Mouse (Mus musculus) kidney, adult 2 months (tissue): ENCODE measurements at regions not wholly inside any gene's neighbourhood (a gene's known extent, or its start where the extent isn't known, plus 50 kb on each side); places are given as distances from the start of the nearest gene placed in this dataset.
A peak's percentile ranks its signal among the peaks of the same experiment; 100 is the strongest.

Source experiments
- DNase-seq: peaks from one replicate; pipeline ENCODE4 v3.0.0; 2021
- H3K27ac ChIP-seq: fragments of 200-500 bp; 2 replicates; pipeline ENCODE4 v1.5.1; 2012; ENCODE audit warnings: low read depth, low read length, control low read depth, inconsistent platforms; ENCODE audit not compliant: insufficient read depth
- H3K27me3 ChIP-seq: fragments of 200-500 bp; replicated peaks from 2 replicates; pipeline ENCODE4 v1.6.1; 2012; ENCODE audit warnings: mild to moderate bottlenecking, moderate library complexity, low read length, inconsistent platforms; ENCODE audit not compliant: control insufficient read depth, insufficient read depth
- H3K36me3 ChIP-seq: fragments of 200-500 bp; 2 replicates; pipeline ENCODE4 v1.6.1; 2012; ENCODE audit warnings: mild to moderate bottlenecking, moderate library complexity, low read length, inconsistent platforms; ENCODE audit not compliant: control insufficient read depth, insufficient read depth
- H3K4me1 ChIP-seq: fragments of 200-500 bp; 2 replicates; pipeline ENCODE4 v1.6.1; 2011; ENCODE audit warnings: low read length; ENCODE audit not compliant: control insufficient read depth, insufficient read depth
- H3K4me3 ChIP-seq: fragments of 200-500 bp; 2 replicates; pipeline ENCODE4 v1.5.1; 2011; ENCODE audit warnings: mild to moderate bottlenecking, low read depth, low read length, control low read depth; ENCODE audit not compliant: insufficient read depth
- CTCF ChIP-seq: fragments of 200-500 bp; conservative IDR thresholded peaks from 2 replicates; pipeline ENCODE4 v1.5.1; 2011; ENCODE audit warnings: low read depth, mild to moderate bottlenecking, control low read depth, low read length, moderate library complexity, mixed read lengths; ENCODE audit not compliant: insufficient read depth, insufficient read length
- POLR2A ChIP-seq: fragments of 200-500 bp; IDR thresholded peaks from one replicate; pipeline ENCODE4 v1.6.1; 2011; ENCODE audit warnings: low read depth, low read length, control low read depth
- WGBS: fragments of 180-500 bp; shearing (Covaris S2); methylation state at CpG from one replicate; pipeline ENCODE4 v1.1.7; 2018; 5-methylcytosine and 5-hydroxymethylcytosine counted together

- H3K4me1 ChIP-seq, result no peaks in the 10 kb centered on the region
- no peak overlapping the region for H3K27ac ChIP-seq
- no peak for DNase-seq
- no peaks in the 10 kb centered on the region for H3K27me3 ChIP-seq
- no peaks in the 10 kb centered on the region for H3K36me3 ChIP-seq
- no peak overlapping the region for H3K4me3 ChIP-seq
- no peak for TF ChIP-seq CTCF
- no peak for TF ChIP-seq POLR2A
These were observed 61.0 kb upstream of the Gdi2 start for GRCm38 (mm10) chr13:3476884-3477283.

DNA sequence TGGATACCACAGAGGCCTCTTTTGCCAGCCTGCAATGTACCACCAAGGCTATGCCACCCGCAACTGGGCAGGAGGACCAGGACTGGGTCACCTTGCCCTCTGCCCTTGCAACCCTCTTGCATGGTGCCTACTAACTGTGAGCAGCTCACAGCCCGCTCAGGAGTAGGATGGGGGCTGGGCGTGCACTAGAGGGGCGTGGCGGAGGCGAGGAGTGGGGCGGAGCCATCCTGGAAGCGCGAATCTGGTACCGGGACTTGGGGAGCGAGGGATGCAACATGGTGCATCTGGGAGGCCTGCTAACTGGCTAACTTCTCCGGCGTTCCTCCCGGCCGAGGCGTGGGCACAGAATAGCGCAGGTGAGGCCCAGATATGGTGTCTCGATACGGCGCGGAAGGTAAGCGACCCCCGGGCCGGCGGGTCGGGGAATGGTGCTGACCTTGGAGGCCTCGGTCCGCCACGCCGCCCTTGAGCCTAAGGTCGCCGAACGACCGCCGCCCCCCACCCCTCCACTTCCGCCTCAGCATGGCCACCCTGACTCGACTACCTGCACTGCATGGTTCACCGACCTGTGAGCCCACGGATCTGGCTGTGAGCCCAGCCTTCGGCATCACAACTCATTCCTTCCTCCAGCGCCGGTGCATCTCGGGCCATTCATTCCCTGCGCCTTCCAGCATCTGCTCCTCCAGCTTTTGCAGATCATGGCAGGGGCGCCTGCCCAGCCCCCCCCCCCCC lies 59.7 kb upstream of the Gdi2 start:
- no peak overlapping the region for H3K27ac ChIP-seq
- no peaks in the 10 kb centered on the region for H3K36me3 ChIP-seq
- under 1% methylated on average over 45 of the region's 45 CpGs for WGBS
- DNase-seq, result peak; percentile 50
- H3K4me1 ChIP-seq, result no peaks in the 10 kb centered on the region
- H3K4me3 ChIP-seq, result peak overlapping the region; percentile 48
- TF ChIP-seq POLR2A, result no peak
- TF ChIP-seq CTCF, result no peak
- no peaks in the 10 kb centered on the region for H3K27me3 ChIP-seq
